Mouse (Mus musculus) bone marrow, adult 2 months (tissue): ENCODE measurements around the gene Gm20481.

Experiments
- CTCF ChIP-seq: fragments of 200-500 bp; IDR thresholded peaks from 2 replicates; pipeline ENCODE4 v1.5.1; 2011; ENCODE audit warnings: low read length, control low read depth; ENCODE audit not compliant: control insufficient read depth, insufficient read depth
- POLR2A ChIP-seq: fragments of 200-500 bp; IDR thresholded peaks from 2 replicates; pipeline ENCODE4 v1.6.1; 2011; ENCODE audit warnings: low read depth, mild to moderate bottlenecking, control low read depth, low read length, borderline replicate concordance; ENCODE audit not compliant: control insufficient read depth

GRCm38 (mm10) chr17:35001452-35002152 is 31.9 kb downstream of the Gm20481 start:
- TF ChIP-seq CTCF (no peak), POLR2A (no peak)
